Mouse (Mus musculus) lung, embryonic 16.5 days (tissue): ENCODE measurements around the gene Fcf1. TPM values are rescaled to one million over a fixed set of nuclear protein-coding genes. Genes with fewer than 3 reads are reported as not detected.

ENCODE experiments used
- ATAC-seq: fragments of 200-750 bp; cut with Nextera tagmentation; 2 replicates; pipeline ENCODE4 v1.8.0; 2017; ENCODE audit warnings: low read depth, mild to moderate bottlenecking, moderate library complexity
- H3K27ac ChIP-seq: fragments of 300-500 bp; sonication (generic); 2 replicates; pipeline ENCODE4 v1.5.1; 2014; ENCODE audit warnings: mild to moderate bottlenecking, control low read depth, low read length
- H3K27me3 ChIP-seq: fragments of 300-500 bp; sonication (generic); 2 replicates; pipeline ENCODE4 v1.6.1; 2014; ENCODE audit warnings: low read depth, low read length, mixed read lengths; ENCODE audit not compliant: control insufficient read depth, insufficient read depth
- H3K36me3 ChIP-seq: fragments of 300-500 bp; sonication (generic); 2 replicates; pipeline ENCODE4 v1.6.1; 2014; ENCODE audit warnings: low read length; ENCODE audit not compliant: control insufficient read depth, insufficient read depth
- H3K4me1 ChIP-seq: fragments of 300-500 bp; sonication (generic); replicated peaks from 2 replicates; pipeline ENCODE4 v1.6.1; 2014; ENCODE audit warnings: low read length, mixed read lengths; ENCODE audit not compliant: control insufficient read depth, insufficient read depth
- H3K4me2 ChIP-seq: fragments of 300-500 bp; sonication (generic); 2 replicates; pipeline ENCODE4 v1.6.1; 2014; ENCODE audit warnings: low read depth, low read length, control low read depth
- H3K4me3 ChIP-seq: fragments of 300-500 bp; sonication (generic); 2 replicates; pipeline ENCODE4 v1.5.1; 2014; ENCODE audit warnings: mild to moderate bottlenecking, low read length, control low read depth
- H3K9ac ChIP-seq: fragments of 300-500 bp; sonication (generic); 2 replicates; pipeline ENCODE4 v1.6.1; 2014; ENCODE audit warnings: low read length, control low read depth
- H3K9me3 ChIP-seq: fragments of 300-500 bp; sonication (generic); 2 replicates; pipeline ENCODE4 v1.6.1; 2016; ENCODE audit warnings: low read length; ENCODE audit not compliant: control insufficient read depth
- WGBS: fragments of 180-500 bp; shearing (Covaris S2); extraction: QIAGEN DNeasy Blood & Tissue Kit; methylation state at CpG from one replicate; pipeline ENCODE4 v1.1.7; 2014; 5-methylcytosine and 5-hydroxymethylcytosine counted together
- polyA plus RNA-seq: library from polyadenylated mRNA; unstranded; fragments of >200 nt; fragmentation: Nextera tagmentation; extraction: Ambion mirVana; gene quantifications from 2 replicates; pipeline ENCODE4 v1.2.1, GENCODE M21; 2015

The Fcf1 gene
- polyA plus RNA-seq, 1 experiment from 2014 or later, result 141 TPM

DNA sequence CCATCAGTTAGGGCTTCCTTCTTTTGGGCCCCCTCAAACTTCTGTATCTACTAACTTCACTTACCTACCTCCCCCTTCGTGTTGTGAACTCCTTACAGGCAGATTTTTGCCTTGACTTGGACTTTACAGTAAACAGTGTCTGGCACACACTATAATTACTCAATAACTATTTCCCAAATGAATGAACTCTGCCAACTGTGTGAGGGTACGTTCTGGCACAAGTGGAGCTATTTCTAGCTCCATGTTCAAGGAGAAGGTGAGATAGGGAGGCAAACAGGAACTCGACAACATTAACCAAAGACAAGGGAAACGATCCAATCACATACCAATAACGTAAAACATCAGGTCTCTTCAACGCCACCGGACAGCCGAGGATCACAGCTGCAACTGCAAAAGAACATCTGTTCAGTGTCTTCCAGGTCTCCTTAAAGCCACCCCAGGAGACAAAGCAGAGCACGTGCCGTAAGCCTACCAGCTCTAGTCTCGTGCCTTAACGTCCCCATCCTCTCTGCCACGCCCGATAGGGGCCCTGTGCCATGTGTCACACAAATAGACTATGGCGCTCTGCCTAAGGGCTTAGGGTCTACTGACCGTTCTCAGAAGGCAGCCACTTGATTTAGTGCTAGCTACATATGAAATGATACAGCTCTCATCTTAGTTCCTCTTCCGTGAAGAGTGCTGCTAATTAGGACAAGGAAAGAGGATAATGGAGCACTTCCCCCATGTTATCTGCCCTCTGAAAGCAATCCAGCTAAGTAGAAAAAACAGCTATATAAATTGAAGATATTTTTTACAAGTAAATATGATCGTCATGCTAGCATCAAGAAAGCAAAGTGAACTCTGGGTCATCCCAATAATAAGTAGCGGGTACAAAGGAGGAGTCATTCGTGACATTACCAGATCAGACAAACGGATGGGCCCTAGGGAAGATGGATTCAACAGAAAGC lies 27.4 kb upstream of the Fcf1 start:
- Histone ChIP-seq H3K9me3 (no peaks in the 10 kb centered on the region), H3K27ac (no peak overlapping the region), H3K9ac (no peak overlapping the region), H3K4me2 (no peak overlapping the region), H3K4me3 (no peak overlapping the region), H3K4me1 (no peaks in the 10 kb centered on the region; the same call in 1 of the 2 replicates), H3K36me3 (peaks cover 5% of the 10 kb centered on the region), H3K27me3 (no peaks in the 10 kb centered on the region)
- ATAC-seq, result no peak
- 77% methylated on average over 21 of the region's 21 CpGs for WGBS

DNA sequence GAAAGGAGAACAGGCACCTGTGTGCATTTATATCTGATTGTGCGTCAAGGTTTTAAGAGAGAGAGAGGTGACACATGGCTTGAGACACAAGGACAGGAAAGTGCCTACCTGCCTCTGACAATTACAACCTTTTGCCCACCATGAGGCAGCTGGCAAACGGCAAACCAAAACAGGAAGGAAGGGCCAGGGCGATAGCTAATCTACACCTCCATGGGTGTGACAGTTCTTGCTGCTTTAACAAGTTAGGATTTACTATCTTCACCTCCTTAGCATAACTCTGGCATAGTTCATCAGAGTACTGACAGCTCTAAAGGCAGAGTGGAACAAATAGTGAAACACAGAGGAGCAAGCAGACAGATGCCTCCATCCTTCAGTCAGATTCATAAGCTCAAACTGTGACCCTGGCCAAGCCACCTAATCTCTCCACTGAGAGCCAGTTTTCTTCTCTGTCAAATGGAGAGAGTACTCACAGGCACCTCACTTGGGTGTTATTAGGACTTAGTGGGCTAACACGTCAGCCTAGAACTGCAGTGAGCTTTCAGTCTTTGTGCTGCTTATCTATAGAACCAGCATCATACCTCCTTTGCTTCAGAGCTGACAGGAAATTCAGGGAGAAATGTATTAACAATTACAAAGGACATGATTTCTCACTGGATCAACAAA lies 26.4 kb upstream of the Fcf1 start:
- ATAC-seq, result no peak
- WGBS, result 68% methylated on average over 4 of the region's 4 CpGs
- H3K4me1 ChIP-seq, result no peaks in the 10 kb centered on the region; the same call in 1 of the 2 replicates
- H3K4me2 ChIP-seq, result no peak overlapping the region
- H3K9me3 ChIP-seq, result no peaks in the 10 kb centered on the region
- peaks cover 3% of the 10 kb centered on the region for H3K36me3 ChIP-seq
- no peak overlapping the region for H3K9ac ChIP-seq
- H3K27ac ChIP-seq, result no peak overlapping the region
- no peaks in the 10 kb centered on the region for H3K27me3 ChIP-seq
- no peak overlapping the region for H3K4me3 ChIP-seq

DNA sequence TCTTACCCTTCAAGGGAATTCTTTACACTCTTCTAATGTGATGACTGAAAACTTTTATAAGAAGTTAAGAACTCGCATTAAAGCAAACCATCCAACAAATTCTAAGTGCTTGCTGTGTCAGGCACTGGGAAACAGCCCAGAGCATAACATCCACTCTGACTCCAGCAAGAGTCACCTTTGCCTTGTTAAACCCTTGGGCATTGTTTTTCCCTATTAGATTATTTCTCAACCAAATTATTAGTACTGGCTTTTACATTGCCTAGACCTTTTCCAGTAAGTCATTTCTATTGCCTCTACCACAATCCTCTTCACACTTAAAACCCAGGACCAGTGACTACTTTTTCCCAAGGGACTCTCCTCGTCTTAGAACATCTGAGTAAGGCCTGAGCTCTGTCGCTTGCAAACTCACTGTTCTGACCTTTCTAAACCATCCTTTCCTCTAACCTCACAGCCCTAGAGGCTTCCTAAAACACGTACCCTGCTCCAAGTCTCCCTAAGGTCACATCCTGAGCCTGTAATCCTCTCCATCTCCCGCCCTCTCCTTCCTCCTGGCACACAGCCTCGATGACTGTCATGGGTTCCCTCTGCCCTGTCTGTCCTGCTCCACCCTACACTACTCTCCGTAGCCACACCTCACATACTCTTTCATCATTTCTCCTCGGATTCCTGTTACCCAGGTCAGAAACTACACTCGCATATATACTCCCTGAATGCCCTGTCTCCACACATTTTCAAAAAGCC lies 25.7 kb upstream of the Fcf1 start:
- ATAC-seq, result no peak
- Histone ChIP-seq H3K27ac (no peak overlapping the region), H3K27me3 (no peaks in the 10 kb centered on the region), H3K9me3 (no peaks in the 10 kb centered on the region), H3K4me2 (no peak overlapping the region), H3K4me1 (no peaks in the 10 kb centered on the region; the same call in 1 of the 2 replicates), H3K4me3 (no peak overlapping the region), H3K36me3 (peaks cover 2% of the 10 kb centered on the region), H3K9ac (no peak overlapping the region)
- 85% methylated on average over 9 of the region's 9 CpGs for WGBS

DNA sequence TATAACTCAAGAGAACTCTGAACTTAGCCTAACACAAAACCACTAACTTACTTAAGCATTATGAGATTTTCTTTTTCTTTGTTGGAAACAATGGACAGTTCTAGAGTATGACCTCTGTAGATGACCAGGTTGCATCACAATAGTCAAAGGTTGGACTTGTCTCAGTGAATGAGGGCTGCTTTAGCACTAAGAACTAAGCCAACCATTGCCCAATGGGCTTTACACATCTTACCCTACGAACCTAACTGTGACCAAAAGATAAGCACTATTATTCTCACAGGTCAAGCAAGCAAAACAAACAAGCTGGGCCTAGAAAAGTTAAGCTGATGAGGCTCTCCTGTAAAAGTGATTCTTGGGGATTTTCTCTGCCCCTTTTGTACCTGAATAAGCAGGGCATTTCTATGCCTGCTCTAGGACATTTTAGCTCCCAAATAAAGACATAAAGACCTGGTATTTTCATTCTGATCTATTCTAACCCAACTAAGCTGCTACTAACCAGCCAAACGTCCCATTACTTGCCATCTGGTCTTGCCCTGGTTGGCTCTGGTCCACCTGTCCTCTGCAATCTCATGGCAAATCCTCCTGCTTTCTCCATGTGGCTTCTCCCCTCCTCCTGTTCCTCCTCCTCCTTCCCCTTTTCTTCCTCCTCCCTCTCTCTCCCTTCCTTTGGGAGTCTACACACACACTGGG lies 22.7 kb upstream of the Fcf1 start:
- Histone ChIP-seq H3K4me3 (no peak overlapping the region), H3K9ac (no peak overlapping the region), H3K36me3 (no peaks in the 10 kb centered on the region; the same call in none of the 2 replicates), H3K27ac (no peak overlapping the region), H3K4me1 (peaks cover 12% of the 10 kb centered on the region), H3K9me3 (no peaks in the 10 kb centered on the region), H3K4me2 (no peak overlapping the region), H3K27me3 (no peaks in the 10 kb centered on the region)
- ATAC-seq, result no peak
- WGBS, result 70% methylated on average over 2 of the region's 2 CpGs

DNA sequence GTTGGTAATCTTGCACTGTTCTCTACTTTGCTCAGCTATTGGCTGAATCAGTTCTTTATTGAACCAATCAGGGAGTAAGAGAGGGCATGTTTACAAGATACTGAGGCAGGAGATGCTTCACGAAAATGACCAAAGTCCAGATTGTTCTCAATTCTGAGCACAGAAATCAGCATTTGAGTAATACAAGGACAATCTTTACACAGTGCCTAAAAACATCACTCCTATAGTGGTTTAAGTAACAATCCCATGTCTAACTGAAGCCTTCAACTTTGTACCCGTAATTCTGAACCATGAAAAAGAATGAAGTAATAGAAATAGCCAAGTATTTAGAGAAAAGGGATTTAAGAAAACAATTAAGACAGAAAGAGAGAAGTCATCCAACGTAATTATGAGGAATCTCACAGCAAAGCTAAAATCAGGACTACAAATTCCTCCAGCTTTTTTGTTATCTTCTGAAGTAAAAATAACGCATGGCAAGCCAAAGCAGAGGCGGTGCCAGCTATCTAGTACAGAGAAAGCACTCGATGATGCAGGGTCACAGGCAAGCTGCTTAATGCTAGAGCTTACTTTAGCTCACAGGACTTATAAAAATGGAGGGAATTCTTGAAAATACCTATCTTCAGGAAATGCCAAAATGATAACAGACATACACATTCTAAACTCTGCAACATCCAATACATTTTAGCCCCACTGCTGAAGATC lies 22.0 kb upstream of the Fcf1 start:
- H3K27ac ChIP-seq, result no peak overlapping the region
- no peak overlapping the region for H3K9ac ChIP-seq
- no peak overlapping the region for H3K4me2 ChIP-seq
- no peaks in the 10 kb centered on the region for H3K9me3 ChIP-seq
- peaks cover 12% of the 10 kb centered on the region for H3K4me1 ChIP-seq
- no peak for ATAC-seq
- WGBS, result 82% methylated on average over 6 of the region's 6 CpGs
- H3K4me3 ChIP-seq, result no peak overlapping the region
- H3K27me3 ChIP-seq, result no peaks in the 10 kb centered on the region
- H3K36me3 ChIP-seq, result no peaks in the 10 kb centered on the region; the same call in none of the 2 replicates

DNA sequence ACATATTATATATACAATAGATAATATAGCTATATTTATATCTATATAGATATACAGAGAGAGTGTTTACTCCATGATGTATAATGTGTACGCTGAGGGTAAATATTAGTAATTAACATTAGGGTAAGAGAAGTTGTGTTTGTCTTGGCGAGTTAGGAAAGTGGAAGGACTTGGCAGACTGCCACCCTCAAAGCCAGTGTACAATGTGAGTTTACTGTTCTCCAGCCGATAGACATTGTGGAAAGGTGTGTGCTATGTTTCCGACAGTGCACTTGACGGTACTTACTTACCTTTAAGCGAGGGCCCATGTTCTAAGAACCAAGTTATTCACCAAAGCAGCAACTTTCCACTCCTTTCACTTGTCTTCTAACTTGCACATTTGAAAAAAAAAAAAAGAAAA lies 19.9 kb upstream of the Fcf1 start:
- no peaks in the 10 kb centered on the region for H3K9me3 ChIP-seq
- WGBS, result 34% methylated on average over 6 of the region's 6 CpGs
- peak; percentile 37 for ATAC-seq
- H3K4me1 ChIP-seq, result peaks cover 12% of the 10 kb centered on the region
- H3K4me3 ChIP-seq, result no peak overlapping the region
- H3K4me2 ChIP-seq, result no peak overlapping the region
- H3K36me3 ChIP-seq, result no peaks in the 10 kb centered on the region; the same call in 1 of the 2 replicates
- peak overlapping the region; percentile 89; the same call in 1 of the 2 replicates for H3K27ac ChIP-seq
- no peaks in the 10 kb centered on the region for H3K27me3 ChIP-seq
- H3K9ac ChIP-seq, result no peak overlapping the region

DNA sequence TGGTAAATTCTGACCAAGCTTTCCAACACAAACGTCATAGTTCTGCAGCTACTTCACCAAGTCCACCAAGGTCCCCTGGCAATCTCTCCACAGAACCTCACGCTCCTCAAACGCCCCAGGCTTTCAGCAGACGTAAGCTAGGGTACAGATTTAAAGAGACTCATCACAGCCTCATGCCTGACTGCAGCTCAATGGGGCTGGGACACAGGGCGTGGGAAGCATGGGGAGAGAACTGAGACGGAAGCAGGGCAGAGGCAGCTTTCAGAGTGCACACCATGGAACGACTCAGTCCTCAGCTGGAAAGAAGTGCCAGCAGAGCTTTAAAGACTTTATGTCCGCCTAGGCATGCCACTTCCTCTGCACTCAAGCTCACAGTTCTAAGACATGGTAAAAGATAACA lies 19.2 kb upstream of the Fcf1 start:
- Histone ChIP-seq H3K27me3 (no peaks in the 10 kb centered on the region), H3K4me3 (no peak overlapping the region), H3K9ac (peak overlapping the region; percentile 50; the same call in 1 of the 2 replicates), H3K36me3 (no peaks in the 10 kb centered on the region; the same call in 1 of the 2 replicates), H3K4me2 (no peak overlapping the region), H3K27ac (peak overlapping the region; percentile 89), H3K4me1 (peaks cover 12% of the 10 kb centered on the region), H3K9me3 (no peaks in the 10 kb centered on the region)
- ATAC-seq, result no peak
- 56% methylated on average over 8 of the region's 8 CpGs for WGBS

DNA sequence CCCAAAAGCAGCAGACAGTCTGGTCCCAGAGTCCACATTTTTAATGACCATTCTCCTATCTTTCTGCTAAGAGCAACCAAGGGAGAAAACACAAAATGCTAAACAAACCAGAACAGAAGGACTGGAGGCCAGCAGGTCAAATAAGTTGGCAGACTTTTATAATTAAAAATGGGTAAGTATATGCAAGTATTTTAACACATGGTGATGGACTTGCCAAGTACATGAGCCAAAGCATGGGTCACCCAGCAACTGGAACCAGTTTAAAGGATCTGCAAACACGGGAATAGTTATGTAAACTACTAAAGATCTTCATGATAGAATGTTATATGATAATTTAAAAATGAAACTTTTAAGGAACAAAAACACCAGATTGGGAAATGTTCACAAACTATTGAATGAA lies 18.3 kb upstream of the Fcf1 start:
- Histone ChIP-seq H3K9ac (no peak overlapping the region), H3K27ac (peak overlapping the region; percentile 89), H3K27me3 (no peaks in the 10 kb centered on the region), H3K9me3 (no peaks in the 10 kb centered on the region), H3K36me3 (no peaks in the 10 kb centered on the region; the same call in 1 of the 2 replicates), H3K4me2 (no peak overlapping the region), H3K4me3 (no peak overlapping the region), H3K4me1 (peaks cover 19% of the 10 kb centered on the region)
- ATAC-seq, result peak; percentile 68
- 48% methylated on average over 1 of the region's 1 CpGs for WGBS
